Mouse (Mus musculus) CD4-positive, CD25-positive, alpha-beta regulatory T cell (primary cell): Measurements from ENCODE around the gene Ctsl. TPM values are rescaled to one million over a fixed set of nuclear protein-coding genes. Genes with fewer than 3 reads are reported as not detected.

Experiments
- polyA plus RNA-seq: library from polyadenylated mRNA; unstranded; fragments of 100-300 nt; shearing (Covaris generic); gene quantifications from one replicate; pipeline ENCODE4 v1.2.1, GENCODE M21; 2017

Ctsl gene
- 9.4 TPM for polyA plus RNA-seq

GRCm38 (mm10) chr13:64370173-64370940 lies at the start of gene Ctsl:
Gene Ctsl (minus strand): TSS chr13:64370890.

GRCm38 (mm10) chr13:64312024-64312915 lies 58.4 kb downstream of the Ctsl start, which contains the start of gene Aaed1:
Gene Aaed1 (minus strand): TSS chr13:64312710.

Other genes with a start within 250 kb of the Ctsl start
- gene Slc35d2, start 241.5 kb downstream of the Ctsl start, polyA plus RNA-seq = 31.8 TPM
- gene Zfp367, start 217.7 kb downstream of the Ctsl start, polyA plus RNA-seq = 8.6 TPM
- 35.7 TPM for gene Habp4, start 209.1 kb downstream of the Ctsl start, polyA plus RNA-seq
- 6.1 TPM for gene Cdc14b, start 95.6 kb downstream of the Ctsl start, polyA plus RNA-seq
- gene Aaed1, start 58.2 kb downstream of the Ctsl start, polyA plus RNA-seq = 36.2 TPM
- gene Cdk20, start 61.4 kb upstream of the Ctsl start, polyA plus RNA-seq = 7.4 TPM
- not detected for gene Fam240b, start 126.9 kb upstream of the Ctsl start, polyA plus RNA-seq